Mouse (Mus musculus) macrophage (primary cell): ENCODE results near the gene 1700037H04Rik. TPM values are rescaled to one million over a fixed set of nuclear protein-coding genes. Genes with fewer than 3 reads are reported as not detected.
A peak's percentile ranks its signal among the peaks of the same experiment; 100 is the strongest.

Source experiments
- H3K27ac ChIP-seq: fragments of 350-480 bp; formaldehyde crosslinking; 2 replicates; pipeline ENCODE4 v1.9.0; 2021
- H3K36me3 ChIP-seq: fragments of 350-480 bp; formaldehyde crosslinking; 2 replicates; pipeline ENCODE4 v1.9.0; 2021; ENCODE audit errors: inconsistent target
- H3K4me3 ChIP-seq: fragments of 350-480 bp; formaldehyde crosslinking; 2 replicates; pipeline ENCODE4 v1.9.0; 2021; ENCODE audit errors: inconsistent target
- H3K79me2 ChIP-seq: fragments of 350-480 bp; formaldehyde crosslinking; 2 replicates; pipeline ENCODE4 v1.9.0; 2021; ENCODE audit errors: inconsistent target
- WGBS: methylation state at CpG from one replicate; pipeline ENCODE4 v1.1.7; 2026; ENCODE audit warnings: inconsistent platforms; ENCODE audit not compliant: missing documents; 5-methylcytosine and 5-hydroxymethylcytosine counted together
- polyA plus RNA-seq: library from polyadenylated mRNA; stranded (reverse); fragments of 250-400 nt; gene quantifications from 3 replicates; pipeline ENCODE4 v1.2.4, GENCODE M21; 2018; ENCODE audit warnings: inconsistent platforms

The 1700037H04Rik gene
- polyA plus RNA-seq, 1 experiment from 2014 or later: 29.5 TPM

DNA sequence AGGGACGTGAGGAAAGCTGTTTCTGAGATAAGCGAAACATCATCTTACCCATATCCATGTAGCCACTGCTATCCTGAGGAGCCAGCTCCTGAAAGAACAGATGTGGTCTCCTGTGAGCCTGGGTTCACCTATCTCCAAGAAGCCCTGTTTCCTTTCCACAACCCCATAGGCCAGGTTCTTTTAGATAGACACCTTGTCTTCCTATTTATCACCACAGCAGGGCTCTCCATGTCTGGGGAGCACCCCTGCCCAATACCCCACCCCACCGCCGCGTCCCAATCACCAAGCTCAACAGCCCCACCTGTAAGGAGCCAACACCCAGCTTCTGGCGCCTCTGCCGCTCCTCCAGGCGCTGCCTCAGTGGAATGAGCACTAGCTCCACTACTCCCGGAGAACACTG is 12.4 kb upstream of the 1700037H04Rik start:
- Histone ChIP-seq H3K4me3 (no peak overlapping the region), H3K79me2 (peaks cover 9% of the 10 kb centered on the region), H3K36me3 (no peaks in the 10 kb centered on the region; the same call in 1 of the 2 replicates), H3K27ac (no peak overlapping the region)
- WGBS: 79% methylated on average over 9 of the region's 9 CpGs

DNA sequence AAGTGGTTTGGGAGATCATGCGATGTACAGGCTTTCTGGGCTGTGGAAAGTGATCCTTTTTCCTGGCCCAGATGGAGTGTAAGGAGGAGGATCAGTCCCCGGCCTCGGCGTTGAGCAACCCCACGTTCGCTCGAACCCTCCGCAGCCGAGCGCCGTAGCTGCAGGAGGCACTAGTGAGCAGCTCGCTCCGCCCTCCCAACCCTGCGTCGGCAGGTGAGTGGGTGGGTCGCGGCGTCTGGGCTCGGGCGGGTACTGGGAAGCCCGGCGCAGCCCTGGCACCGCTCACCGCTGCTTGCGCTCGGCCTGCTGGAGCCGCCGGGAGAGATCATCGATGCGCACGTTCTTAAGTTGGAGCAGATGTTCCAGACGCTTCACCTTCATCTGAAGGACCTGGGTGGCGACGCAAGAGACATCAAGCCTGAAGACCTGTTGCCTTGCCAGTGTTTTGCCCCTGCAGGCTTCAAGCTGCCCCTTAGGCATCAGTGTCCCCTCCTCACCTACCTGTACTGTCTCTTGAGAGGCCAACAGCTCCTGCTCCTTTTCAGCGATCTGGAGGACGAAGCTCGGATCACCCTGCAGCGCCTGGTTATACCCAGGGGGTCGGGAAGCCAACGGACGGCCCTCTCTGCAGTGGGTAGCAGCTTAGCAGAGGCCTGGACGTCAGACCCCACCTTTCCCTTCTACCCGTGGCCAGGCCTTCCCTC is 11.7 kb upstream of the 1700037H04Rik start:
- Histone ChIP-seq H3K79me2 (0 out of 2 replicates have a peak, but pooled peaks cover 2% of the 10 kb centered on the region), H3K4me3 (no peak overlapping the region), H3K27ac (no peak overlapping the region), H3K36me3 (no peaks in the 10 kb centered on the region; the same call in 1 of the 2 replicates)
- WGBS: 28% methylated on average over 42 of the region's 43 CpGs

DNA sequence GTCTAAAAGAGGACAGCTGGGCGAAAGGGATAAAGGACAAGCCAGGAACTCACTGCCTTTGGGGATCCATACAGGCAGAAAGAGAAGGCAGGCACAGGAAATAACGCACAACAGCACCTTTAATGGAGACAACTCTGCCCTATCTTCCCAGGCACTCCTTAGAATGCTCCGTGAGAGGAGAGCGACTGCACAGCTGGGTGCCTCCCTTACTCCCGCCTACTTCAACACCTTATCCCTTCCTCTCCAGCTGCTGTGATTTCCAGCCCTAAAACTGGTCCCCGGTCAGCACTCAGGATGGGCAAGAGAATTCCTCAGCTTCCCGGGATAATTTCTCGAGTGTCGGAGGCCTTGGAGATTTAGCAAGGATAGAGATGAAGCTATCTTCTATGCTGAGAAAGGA is 11.1 kb upstream of the 1700037H04Rik start:
- Histone ChIP-seq H3K79me2 (no peaks in the 10 kb centered on the region), H3K4me3 (no peak overlapping the region), H3K27ac (no peak overlapping the region), H3K36me3 (no peaks in the 10 kb centered on the region)
- 57% methylated on average over 9 of the region's 9 CpGs for WGBS

DNA sequence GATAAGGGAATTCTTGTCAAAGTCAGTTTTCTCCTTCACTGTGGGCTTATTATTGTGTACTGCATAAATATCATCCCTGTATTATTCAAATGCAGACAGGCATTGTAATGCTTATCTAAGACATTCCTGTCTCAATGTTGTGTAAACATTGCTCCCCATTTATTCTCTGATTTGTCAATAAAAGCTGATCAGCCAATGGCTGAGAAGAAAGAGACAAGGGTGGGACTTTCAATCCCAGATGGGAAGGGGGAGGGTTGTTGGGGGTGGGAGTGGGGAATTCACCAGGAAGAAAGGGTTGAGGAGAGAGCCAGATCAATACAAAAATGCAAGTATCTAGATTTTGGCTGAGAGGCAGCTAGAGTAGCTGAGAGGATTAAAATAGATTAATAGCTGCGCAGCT is 9.0 kb upstream of the 1700037H04Rik start:
- H3K27ac ChIP-seq: no peak overlapping the region
- H3K4me3 ChIP-seq: no peak overlapping the region
- 91% methylated on average over 1 of the region's 1 CpGs for WGBS
- H3K36me3 ChIP-seq: no peaks in the 10 kb centered on the region
- H3K79me2 ChIP-seq: no peaks in the 10 kb centered on the region

DNA sequence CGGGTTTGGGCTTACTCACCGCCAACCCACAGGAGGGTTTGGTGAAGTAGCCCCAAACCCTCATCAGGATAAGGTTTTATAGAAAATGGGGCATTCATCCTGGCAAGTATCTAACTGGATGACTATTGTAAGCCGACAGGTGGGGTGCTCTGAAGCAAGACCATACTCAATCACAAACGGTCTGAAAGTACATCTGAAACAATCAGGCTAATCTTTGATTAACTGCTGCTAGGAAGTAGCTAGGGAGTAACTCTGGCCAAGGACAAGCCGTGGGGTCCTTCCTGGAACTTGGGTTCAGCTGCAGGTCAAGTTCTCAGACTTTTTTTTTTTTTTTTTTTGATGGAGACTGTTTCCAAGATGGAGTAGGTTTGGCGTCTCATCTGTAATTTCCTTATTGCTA is 8.1 kb upstream of the 1700037H04Rik start:
- Histone ChIP-seq H3K4me3 (no peak overlapping the region), H3K36me3 (no peaks in the 10 kb centered on the region), H3K27ac (no peak overlapping the region), H3K79me2 (no peaks in the 10 kb centered on the region)
- 83% methylated on average over 6 of the region's 6 CpGs for WGBS

DNA sequence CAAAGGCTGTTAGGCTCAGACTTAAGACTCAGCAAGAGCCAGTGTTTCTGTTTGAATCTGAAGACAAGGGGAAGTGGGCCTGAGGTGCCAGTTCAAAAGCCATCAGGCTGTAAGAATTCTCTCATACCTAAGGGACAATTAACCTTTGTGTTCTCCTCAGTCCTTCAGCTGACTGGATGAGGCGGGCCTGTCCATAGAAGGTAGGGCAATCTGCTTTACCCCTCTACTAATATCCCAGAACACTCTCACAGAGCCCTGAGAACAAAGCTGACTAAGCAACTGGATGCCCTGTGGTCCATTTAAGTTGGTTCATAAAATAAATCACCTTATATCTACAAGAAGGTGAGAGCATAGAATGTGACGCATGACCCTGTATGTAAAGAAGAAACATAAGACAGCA is 6.3 kb upstream of the 1700037H04Rik start:
- 86% methylated on average over 2 of the region's 2 CpGs for WGBS
- H3K4me3 ChIP-seq: no peak overlapping the region
- H3K79me2 ChIP-seq: no peaks in the 10 kb centered on the region
- H3K36me3 ChIP-seq: no peaks in the 10 kb centered on the region
- H3K27ac ChIP-seq: no peak overlapping the region

DNA sequence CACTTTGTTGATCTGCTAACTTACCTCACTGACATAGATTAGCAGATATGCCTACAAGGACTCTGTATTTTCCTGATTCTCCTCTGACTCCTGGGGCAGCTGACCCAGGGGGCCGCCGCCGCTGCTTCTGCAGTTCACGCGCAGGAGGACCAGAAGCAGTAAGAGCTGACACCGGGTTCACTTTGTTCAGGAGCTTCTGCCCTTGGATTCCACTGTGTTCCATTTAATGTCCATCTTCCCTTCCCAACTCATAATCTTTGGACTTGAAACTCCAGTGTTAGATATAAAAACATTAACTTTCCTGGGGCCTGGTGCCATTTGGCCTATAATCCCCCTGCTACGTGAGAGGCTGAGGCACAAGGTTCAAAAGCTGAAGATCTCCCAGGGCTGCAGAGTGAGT is 4.0 kb upstream of the 1700037H04Rik start:
- Histone ChIP-seq H3K4me3 (no peak overlapping the region), H3K27ac (no peak overlapping the region), H3K79me2 (peaks cover under 1% of the 10 kb centered on the region; the same call in 1 of the 2 replicates), H3K36me3 (no peaks in the 10 kb centered on the region)
- 93% methylated on average over 7 of the region's 7 CpGs for WGBS

DNA sequence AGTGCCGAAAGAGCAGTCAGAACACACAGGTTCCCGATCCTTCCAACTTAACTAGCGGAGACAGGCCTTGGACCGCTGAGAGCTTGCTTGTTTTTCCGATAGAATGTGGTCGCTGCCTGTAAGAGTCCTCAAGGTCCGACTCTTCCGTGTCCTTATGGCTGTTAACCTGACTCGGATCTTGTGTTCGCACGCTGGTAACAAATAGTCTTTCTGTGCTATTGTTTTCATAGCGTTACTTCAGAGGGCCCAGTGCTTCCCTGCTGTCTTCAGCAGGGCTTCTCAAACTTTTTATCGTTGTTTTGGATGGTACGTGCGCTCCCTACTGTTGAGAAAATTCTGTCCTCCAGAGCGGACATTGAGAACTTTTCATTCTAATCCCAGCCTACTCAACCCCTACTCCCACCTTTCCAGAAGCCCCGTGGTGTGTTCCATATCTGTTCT is 810 bp upstream of the 1700037H04Rik start:
- peaks cover 17% of the 10 kb centered on the region; the same call in 1 of the 2 replicates for H3K79me2 ChIP-seq
- no peaks in the 10 kb centered on the region for H3K36me3 ChIP-seq
- H3K4me3 ChIP-seq: peak overlapping the region; percentile 83
- 7% methylated on average over 16 of the region's 17 CpGs for WGBS
- H3K27ac ChIP-seq: peak overlapping the region; percentile 52

DNA sequence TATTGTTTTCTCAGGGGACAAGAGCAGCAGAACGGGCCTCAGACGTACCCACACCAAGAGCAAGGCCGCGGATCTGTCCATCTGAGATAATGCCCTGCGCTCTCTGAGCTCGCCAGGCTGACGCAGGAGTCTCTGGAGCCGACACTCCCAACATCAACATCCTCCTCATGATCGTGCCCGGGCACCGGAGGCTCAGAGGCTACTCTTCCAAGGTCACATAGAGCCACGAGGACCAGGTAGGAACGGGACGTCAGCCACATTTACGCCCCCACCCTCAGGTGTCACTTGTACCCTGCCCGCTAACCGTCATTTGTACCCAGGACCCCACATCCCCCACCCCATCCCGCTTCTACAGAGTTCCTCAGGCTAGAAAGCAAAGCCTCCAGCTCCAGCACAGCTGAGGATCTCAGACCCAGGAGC is 380 bp downstream of the 1700037H04Rik start:
- peak overlapping the region; percentile 28; the same call in 1 of the 2 replicates for H3K27ac ChIP-seq
- WGBS: 6% methylated on average over 18 of the region's 18 CpGs
- H3K36me3 ChIP-seq: no peaks in the 10 kb centered on the region
- H3K4me3 ChIP-seq: peak overlapping the region; percentile 83
- peaks cover 17% of the 10 kb centered on the region; the same call in 1 of the 2 replicates for H3K79me2 ChIP-seq

DNA sequence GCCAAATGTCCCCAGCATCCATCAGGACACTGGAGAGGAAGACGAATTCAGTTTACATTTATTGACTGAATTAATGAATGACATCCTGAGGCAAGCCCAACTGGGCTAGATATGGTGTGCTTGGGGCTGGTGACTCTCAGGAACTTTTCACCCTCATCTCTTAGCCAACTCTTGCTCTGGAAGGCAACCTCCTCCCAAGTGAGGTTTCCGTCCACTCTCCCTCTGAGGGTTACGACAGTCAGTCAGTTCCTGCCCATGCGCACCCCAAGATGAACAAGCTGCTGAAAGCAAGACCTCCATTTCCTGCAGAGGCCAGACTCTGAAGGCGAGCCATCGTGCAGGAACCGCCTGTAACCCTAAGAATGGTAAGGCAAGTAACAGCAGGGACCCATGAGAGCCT is 2.9 kb downstream of the 1700037H04Rik start:
- Histone ChIP-seq H3K4me3 (no peak overlapping the region), H3K36me3 (peaks cover 12% of the 10 kb centered on the region; the same call in 1 of the 2 replicates), H3K79me2 (peaks cover 17% of the 10 kb centered on the region; the same call in 1 of the 2 replicates), H3K27ac (no peak overlapping the region)
- WGBS: 57% methylated on average over 7 of the region's 7 CpGs

DNA sequence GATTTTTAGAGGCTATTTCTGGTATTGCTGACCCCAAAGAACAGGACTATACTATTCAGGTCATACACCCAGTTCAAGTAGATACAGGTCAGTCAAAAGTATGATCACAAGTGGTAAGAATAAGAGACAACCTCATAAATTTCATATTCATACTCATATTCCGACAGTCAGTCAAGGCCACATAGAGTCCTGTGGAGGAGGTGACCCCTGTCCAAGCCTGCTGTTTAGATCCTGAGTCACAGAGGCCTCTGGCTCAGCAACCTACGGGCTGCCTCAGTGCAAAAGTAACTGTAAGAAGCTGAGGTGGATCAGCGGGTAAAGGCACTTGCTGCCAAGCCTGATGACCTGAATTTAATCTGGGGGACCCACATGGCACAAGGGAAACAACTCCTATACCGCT is 5.8 kb downstream of the 1700037H04Rik start:
- Histone ChIP-seq H3K27ac (no peak overlapping the region), H3K79me2 (peaks cover 17% of the 10 kb centered on the region; the same call in 1 of the 2 replicates), H3K36me3 (peaks cover 39% of the 10 kb centered on the region), H3K4me3 (no peak overlapping the region)
- WGBS: 96% methylated on average over 4 of the region's 4 CpGs

DNA sequence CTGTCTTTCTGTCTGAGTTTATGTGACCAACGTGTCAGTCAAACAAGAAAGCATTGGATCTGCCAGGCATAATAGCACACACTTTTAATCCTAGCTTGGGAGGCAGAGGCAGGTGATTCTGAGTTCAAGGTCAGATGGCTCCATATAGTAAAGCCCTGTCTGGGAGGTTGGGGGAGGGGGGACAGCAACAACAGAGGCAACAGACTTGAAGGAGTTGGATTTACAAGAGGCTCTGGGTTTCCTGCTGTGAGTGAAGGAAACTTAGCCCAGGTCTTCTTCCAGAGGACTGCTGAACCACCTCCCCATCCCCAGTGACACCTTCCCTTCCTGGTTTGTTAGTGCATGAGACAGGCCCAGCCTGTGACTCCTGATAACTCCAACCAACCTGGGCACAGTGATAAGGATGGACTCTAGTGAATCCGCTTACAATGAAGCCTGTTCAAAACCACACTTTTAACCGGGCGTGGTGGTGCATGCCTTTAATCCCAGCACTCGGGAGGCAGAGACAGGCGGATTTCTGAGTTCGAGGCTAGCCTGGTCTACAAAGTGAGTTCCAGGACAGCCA is 7.6 kb downstream of the 1700037H04Rik start:
- Histone ChIP-seq H3K27ac (no peak overlapping the region), H3K36me3 (peaks cover 56% of the 10 kb centered on the region), H3K4me3 (no peak overlapping the region), H3K79me2 (0 out of 2 replicates have a peak, but pooled peaks cover under 1% of the 10 kb centered on the region)
- 100% methylated on average over 3 of the region's 7 CpGs for WGBS

DNA sequence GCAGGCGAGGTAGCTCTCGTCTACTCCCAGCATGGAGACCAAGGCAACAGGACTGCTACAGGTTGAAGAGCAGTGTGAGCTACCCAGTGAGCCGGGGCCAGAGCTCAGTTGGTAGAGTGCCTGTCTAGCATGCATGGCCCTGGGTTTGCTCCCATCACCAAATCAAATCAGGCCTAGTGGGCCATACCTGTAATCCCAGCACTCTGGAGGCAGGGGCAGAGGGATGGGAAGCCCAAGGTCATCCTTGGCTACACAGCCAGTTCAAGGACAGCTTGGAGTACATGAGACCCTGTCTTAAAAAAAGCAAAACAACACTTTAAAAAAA is 10.7 kb downstream of the 1700037H04Rik start:
- Histone ChIP-seq H3K79me2 (no peaks in the 10 kb centered on the region), H3K27ac (no peak overlapping the region), H3K4me3 (no peak overlapping the region), H3K36me3 (peaks cover 75% of the 10 kb centered on the region)
- 100% methylated on average over 3 of the region's 3 CpGs for WGBS

DNA sequence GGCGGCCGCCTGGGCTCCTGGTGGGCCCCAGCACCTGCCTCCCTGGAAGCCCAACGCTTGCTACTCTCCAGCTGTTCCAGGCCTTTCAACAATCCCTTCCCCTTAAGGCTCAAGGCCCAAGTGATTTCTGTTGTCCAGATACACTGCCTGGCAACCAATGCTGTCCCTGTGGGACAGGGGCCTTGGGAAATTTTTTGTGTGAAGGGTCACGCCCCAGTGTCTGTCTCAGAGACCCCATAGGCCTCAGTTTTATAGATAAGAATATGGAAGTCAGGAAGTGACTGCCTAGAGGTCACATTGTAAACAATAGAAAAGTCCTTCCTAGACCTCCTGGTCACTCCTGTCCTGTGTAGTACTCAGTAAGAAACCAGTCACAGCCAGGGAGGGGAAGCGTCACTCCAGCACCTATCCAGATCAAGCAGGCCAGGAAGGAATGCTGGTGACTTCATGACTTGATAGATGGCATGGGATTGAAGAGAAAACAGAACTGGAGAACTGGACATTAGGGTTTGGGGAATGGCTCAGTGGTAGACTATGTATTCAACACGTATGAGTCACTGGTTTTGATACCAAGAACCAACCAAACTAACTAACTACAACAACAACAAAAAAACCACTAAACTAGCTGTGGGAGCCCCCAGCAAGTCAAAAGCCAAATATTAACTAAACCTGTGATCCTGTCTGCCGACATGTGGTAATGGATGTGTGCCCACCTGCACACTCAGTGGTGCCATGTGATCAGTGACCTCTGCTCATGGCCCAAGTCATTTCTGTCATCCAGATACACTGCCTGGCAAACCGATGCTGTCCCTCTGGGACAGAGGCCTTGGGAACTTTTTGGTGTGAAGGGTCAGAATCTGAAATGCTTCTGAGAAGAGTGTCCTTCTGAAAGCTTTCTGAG is 11.3 kb downstream of the 1700037H04Rik start:
- Histone ChIP-seq H3K4me3 (no peak overlapping the region), H3K27ac (no peak overlapping the region), H3K36me3 (peaks cover 75% of the 10 kb centered on the region), H3K79me2 (no peaks in the 10 kb centered on the region)
- 90% methylated on average over 8 of the region's 8 CpGs for WGBS

DNA sequence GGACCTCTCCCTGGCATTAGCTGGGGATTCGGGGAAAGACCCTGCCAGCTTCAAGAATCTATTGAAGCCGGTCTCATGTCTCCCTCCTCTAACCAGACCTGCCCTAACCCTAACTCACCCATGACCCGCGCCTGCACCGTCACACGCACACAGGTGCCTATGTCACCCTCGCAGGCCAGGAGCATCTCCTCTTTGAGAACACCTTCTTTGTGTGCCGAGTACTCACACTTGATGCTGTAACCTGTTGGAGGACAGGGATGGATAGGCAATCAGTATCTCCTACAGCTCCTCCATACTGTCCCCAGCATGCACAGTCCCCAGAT is 12.9 kb downstream of the 1700037H04Rik start:
- no peaks in the 10 kb centered on the region for H3K79me2 ChIP-seq
- peaks cover 63% of the 10 kb centered on the region for H3K36me3 ChIP-seq
- 95% methylated on average over 8 of the region's 8 CpGs for WGBS
- no peak overlapping the region for H3K27ac ChIP-seq
- no peak overlapping the region for H3K4me3 ChIP-seq
